Mouse (Mus musculus): ENCODE measurements around the gene Osgep.

DNA sequence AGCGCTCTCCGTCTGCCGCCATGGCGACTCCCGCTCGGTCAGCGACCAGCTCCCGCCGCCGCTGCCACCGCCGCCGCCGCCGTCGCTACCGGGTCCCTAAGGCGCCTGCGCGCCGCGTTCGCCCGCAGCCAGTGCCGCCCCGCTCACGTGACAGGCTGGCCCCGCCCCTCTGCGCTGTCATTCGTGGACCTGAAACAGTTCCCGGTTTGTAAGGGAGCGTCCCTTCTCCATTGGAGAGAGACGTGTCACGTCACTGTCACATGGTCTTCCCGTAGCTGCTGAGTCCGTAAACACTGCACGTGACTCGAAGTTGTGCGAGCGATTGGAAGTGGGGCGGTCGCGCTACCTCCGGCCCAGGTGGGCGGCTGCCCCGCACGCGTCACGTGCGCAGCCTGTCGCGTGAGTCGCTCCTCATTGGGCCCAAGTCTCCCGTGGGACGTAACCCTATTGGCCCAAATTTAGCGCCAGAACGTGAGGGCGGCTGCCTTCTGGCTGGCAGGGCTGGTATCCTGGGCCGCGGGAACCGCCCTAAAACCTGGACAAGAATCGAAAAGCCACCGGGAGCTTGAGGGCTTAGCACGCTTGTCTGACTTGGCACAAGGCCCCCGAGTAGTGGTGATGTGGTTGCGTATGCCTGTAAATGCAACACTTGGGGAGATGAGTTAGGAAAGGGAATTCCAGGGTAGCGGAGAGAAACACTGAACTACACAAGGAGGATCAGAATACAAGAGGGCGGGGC is 6.2 kb upstream of the Osgep start, which contains the start of the genes Pip4p1 and Pnp:
- TF ChIP-seq CTCF (IDR thresholded peaks at IDR 0.05; ENCODE audit: control insufficient read depth, insufficient read depth, insufficient replicate concordance, low read depth, low read length) (no peak), POLR2A (IDR thresholded peaks at IDR 0.05; ENCODE audit: control insufficient read depth, low read depth, low read length) (peak; percentile 59)

Measured in testis, adult 2 months (tissue).